9 mouse cellular contexts compared by ENCODE assay signal in the genomic region with DNA sequence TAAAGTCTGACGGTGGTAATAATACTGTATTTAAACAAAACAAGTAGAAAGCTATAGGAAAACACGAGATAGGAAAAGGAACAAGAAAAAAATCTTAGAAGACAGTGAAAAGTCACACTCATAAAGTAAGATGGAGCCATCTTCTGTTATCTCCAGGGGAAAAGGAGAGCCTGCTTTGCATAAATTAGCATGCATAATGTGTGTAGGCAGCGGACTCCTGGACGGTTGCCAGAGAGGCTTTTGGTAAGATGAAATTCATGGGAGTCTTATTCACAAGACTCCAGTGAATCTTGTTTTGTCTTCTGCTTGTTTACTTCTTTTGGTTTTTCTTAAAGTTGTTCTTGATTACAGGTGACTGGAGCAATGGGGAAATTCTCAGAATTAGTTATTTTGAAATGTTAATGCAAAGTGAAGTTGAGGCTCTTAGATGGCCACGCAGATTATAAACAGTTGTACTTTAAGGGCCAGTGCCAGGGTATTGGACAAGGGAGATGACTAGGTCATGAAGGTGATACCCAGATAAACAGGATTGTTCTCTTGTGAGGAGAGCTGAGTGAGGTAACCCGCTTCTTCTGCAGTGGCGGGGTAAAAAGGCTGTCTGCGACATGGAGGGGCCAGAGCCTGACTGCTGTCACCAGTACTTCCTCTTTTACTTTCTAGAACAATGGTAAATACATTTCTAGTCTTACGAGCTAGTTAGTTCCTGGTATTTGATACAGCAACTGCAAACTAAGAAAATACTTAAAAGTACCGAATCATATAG. TPM values are rescaled to one million over a fixed set of nuclear protein-coding genes. Genes with fewer than 3 reads are reported as not detected.
DNase-seq lines count a peak whose midpoint lies in the region; ATAC-seq and TF ChIP-seq lines count a peak whose summit lies in the region.
"Had no signal": no experiment of that assay in that cellular context is flagged by ENCODE, and none has a peak within 500 bp of the region (broad histone marks: within the 10 kb centered on the region; RNA-seq: fewer than 3 reads in every experiment).

No protein-coding gene starts in this region.

- ATAC-seq in lung, embryonic 14.5 days (ENCODE audit: insufficient read depth): no peak
- peak; percentile 67; the same call in 1 of the 2 replicates for ATAC-seq in hindbrain, postnatal 0 days
- peak; percentile 72; the same call in 1 of the 2 replicates for ATAC-seq in neural tube, embryonic 15.5 days (ENCODE audit: low FRiP score)
- no peak for ATAC-seq in erythroid progenitor cell, adult 5-6 weeks (replicated peaks; ENCODE audit: low FRiP score, poor library complexity, severe bottlenecking)

- H3K36me3 ChIP-seq in lung, embryonic 14.5 days (ENCODE audit: insufficient read depth): no peaks in the 10 kb centered on the region
- H3K36me3 ChIP-seq in hindbrain, postnatal 0 days (ENCODE audit: insufficient read depth, low read length): no peaks in the 10 kb centered on the region
- H3K36me3 ChIP-seq in neural tube, embryonic 15.5 days: no peaks in the 10 kb centered on the region
- H3K36me3 ChIP-seq in thymus, adult 2 months (ENCODE audit: control insufficient read depth, insufficient read depth, low read length): no peaks in the 10 kb centered on the region
- H3K36me3 ChIP-seq: heart, embryonic 13.5 days had no signal

- no peak overlapping the region for H3K4me3 ChIP-seq in lung, embryonic 14.5 days (ENCODE audit: low read depth, low read length)
- no peak overlapping the region for H3K4me3 ChIP-seq in lung, adult 2 months (replicated peaks; ENCODE audit: extremely low read depth, low read depth, low read length)
- no peak overlapping the region for H3K4me3 ChIP-seq in hindbrain, postnatal 0 days (ENCODE audit: low read length)
- H3K4me3 ChIP-seq in neural tube, embryonic 15.5 days (replicated peaks): no peak overlapping the region
- H3K4me3 ChIP-seq in thymus, adult 2 months (ENCODE audit: control insufficient read depth, insufficient read depth, low read length): no peak overlapping the region
- H3K4me3 ChIP-seq: heart, embryonic 13.5 days had no signal

- H3K27me3 ChIP-seq in lung, embryonic 14.5 days (ENCODE audit: insufficient read depth, low read length): no peaks in the 10 kb centered on the region
- H3K27me3 ChIP-seq in hindbrain, postnatal 0 days (ENCODE audit: insufficient read depth, low read length): no peaks in the 10 kb centered on the region
- H3K27me3 ChIP-seq in neural tube, embryonic 15.5 days (replicated peaks): no peaks in the 10 kb centered on the region
- H3K27me3 ChIP-seq in thymus, adult 2 months (ENCODE audit: control insufficient read depth, insufficient read depth, low read length): no peaks in the 10 kb centered on the region
- H3K27me3 ChIP-seq: heart, embryonic 13.5 days had no signal

- H3K9me3 ChIP-seq in lung, embryonic 14.5 days (ENCODE audit: low read depth, low read length): no peaks in the 10 kb centered on the region
- H3K9me3 ChIP-seq in hindbrain, postnatal 0 days (ENCODE audit: low read length): no peaks in the 10 kb centered on the region
- no peaks in the 10 kb centered on the region for H3K9me3 ChIP-seq in neural tube, embryonic 15.5 days (replicated peaks)

- H3K4me1 ChIP-seq in lung, embryonic 14.5 days (ENCODE audit: insufficient read depth): no peaks in the 10 kb centered on the region
- H3K4me1 ChIP-seq in lung, adult 2 months (ENCODE audit: control insufficient read depth, insufficient read depth, low read length): no peaks in the 10 kb centered on the region
- H3K4me1 ChIP-seq in hindbrain, postnatal 0 days (ENCODE audit: insufficient read depth, low read length): no peaks in the 10 kb centered on the region
- 0 out of 2 replicates have a peak, but pooled peaks cover 4% of the 10 kb centered on the region for H3K4me1 ChIP-seq in neural tube, embryonic 15.5 days
- H3K4me1 ChIP-seq in thymus, adult 2 months (replicated peaks; ENCODE audit: control insufficient read depth, insufficient read depth, low read length): peaks cover 2% of the 10 kb centered on the region; the same call in 1 of the 2 replicates

- H3K27ac ChIP-seq in lung, embryonic 14.5 days (ENCODE audit: low read depth): no peak overlapping the region; the same call in 1 of the 2 replicates
- H3K27ac ChIP-seq in hindbrain, postnatal 0 days: 0 out of 2 replicates have a peak overlapping the region, but pooled peaks have one; percentile 32
- H3K27ac ChIP-seq in neural tube, embryonic 15.5 days (replicated peaks): no peak overlapping the region
- no peak overlapping the region for H3K27ac ChIP-seq in thymus, adult 2 months (ENCODE audit: control insufficient read depth, insufficient read depth, low read length)
- H3K27ac ChIP-seq: heart, embryonic 13.5 days had no signal

- no peak for TF ChIP-seq CTCF in lung, embryonic 14.5 days (IDR thresholded peaks at IDR 0.05; ENCODE audit: low read depth)
- no peak for TF ChIP-seq CTCF in lung, adult 2 months (IDR thresholded peaks at IDR 0.05; ENCODE audit: insufficient read depth, low read length)
- TF ChIP-seq CTCF in hindbrain, postnatal 0 days (IDR thresholded peaks at IDR 0.05; ENCODE audit: low read depth): no peak
- no peak for TF ChIP-seq CTCF in thymus, adult 2 months (IDR thresholded peaks at IDR 0.05; ENCODE audit: borderline replicate concordance, control insufficient read depth, extremely low read depth, insufficient read depth, low read length, poor library complexity)

- WGBS in lung, embryonic 14.5 days: 70% methylated on average over 10 of the region's 10 CpGs
- 63% methylated on average over 10 of the region's 10 CpGs for WGBS in lung, adult 2 months
- WGBS in hindbrain, postnatal 0 days: 46% methylated on average over 10 of the region's 10 CpGs
- 57% methylated on average over 10 of the region's 10 CpGs for WGBS in neural tube, embryonic 15.5 days
- WGBS in thymus, adult 2 months: 61% methylated on average over 10 of the region's 10 CpGs

- DNase-seq in lung, embryonic 14.5 days: peak; percentile 55
- no peak for DNase-seq in lung, adult 2 months
- DNase-seq in brain, adult 2 months (ENCODE audit: low read depth, low spot score): peak; percentile 91
- peak; percentile 86 for DNase-seq in hindbrain, postnatal 0 days (ENCODE audit: low spot score)
- DNase-seq in thymus, adult 2 months: no peak
- DNase-seq in urinary bladder, postnatal 4 days (ENCODE audit: low spot score in 2 of 2): no peak

- no peak overlapping the region for H3K9ac ChIP-seq in lung, embryonic 14.5 days
- no peak overlapping the region for H3K9ac ChIP-seq in hindbrain, postnatal 0 days (replicated peaks; ENCODE audit: low read length)
- H3K9ac ChIP-seq in neural tube, embryonic 15.5 days (replicated peaks): no peak overlapping the region
- H3K9ac ChIP-seq: heart, embryonic 13.5 days had no signal

- no peak overlapping the region for H3K4me2 ChIP-seq in lung, embryonic 14.5 days
- H3K4me2 ChIP-seq in hindbrain, postnatal 0 days (ENCODE audit: low read depth, low read length): no peak overlapping the region
- H3K4me2 ChIP-seq in neural tube, embryonic 15.5 days: no peak overlapping the region
- H3K4me2 ChIP-seq: heart, embryonic 13.5 days had no signal

- no peak for TF ChIP-seq POLR2A in lung, adult 2 months (IDR thresholded peaks at IDR 0.05; ENCODE audit: borderline replicate concordance, extremely low read depth, low read depth, low read length)
- no peak for TF ChIP-seq POLR2A in thymus, adult 2 months (IDR thresholded peaks at IDR 0.05; ENCODE audit: control insufficient read depth, extremely low read depth, insufficient read depth, low read length, poor library complexity)

RNA-seq across cellular contexts. Expression of gene Ppm1l, which starts 57.1 kb away (rescaled TPM):
- 6.3 and 7.6 TPM in 2 replicates for polyA plus RNA-seq in lung, embryonic 14.5 days (2014; fragmentation: Nextera tagmentation; extraction: Ambion mirVana)
- 3.0 and 5.2 TPM in 2 replicates for polyA plus RNA-seq in lung, adult 2 months (2012; rRNA removed)
- 31.6 and 31.7 TPM in 2 replicates for total RNA-seq in hindbrain, postnatal 0 days (2014; rRNA removed)
- 16.7 and 20.3 TPM in 2 replicates for polyA plus RNA-seq in hindbrain, postnatal 0 days (2015; fragmentation: Nextera tagmentation; extraction: Ambion mirVana)
- 20.3 and 24.2 TPM in 2 replicates for polyA plus RNA-seq in neural tube, embryonic 15.5 days (2015; fragmentation: Nextera tagmentation; extraction: Ambion mirVana)
- 2.3 and 2.6 TPM in 2 replicates for polyA plus RNA-seq in thymus, adult 2 months (2012; rRNA removed)
- total RNA-seq in erythroid progenitor cell, adult 5-6 weeks (2015; ENCODE audit: low replicate concordance): 27.2 and 28.5 TPM in 2 replicates
- 29.4 and 32.6 TPM in 2 replicates for total RNA-seq in erythroid progenitor cell, adult 5-6 weeks (2017; ENCODE audit: low replicate concordance)

Comparison
In these comparisons a context has a peak if more than half of its experiments do, and no peak if none do; other contexts are left out.
1. DNase-seq: peak in lung, embryonic 14.5 days (single experiment), brain, adult 2 months (single experiment) and hindbrain, postnatal 0 days (single experiment); none in lung, adult 2 months (single experiment), thymus, adult 2 months (single experiment) and urinary bladder, postnatal 4 days (0 of 2).
2. ATAC-seq: peak in hindbrain, postnatal 0 days (single experiment) and neural tube, embryonic 15.5 days (single experiment); none in lung, embryonic 14.5 days (single experiment) and erythroid progenitor cell, adult 5-6 weeks (single experiment).